Mouse (Mus musculus): ENCODE data around the gene Gopc. TPM values are rescaled to one million over a fixed set of nuclear protein-coding genes. Genes with fewer than 3 reads are reported as not detected.
A peak's percentile ranks its signal among the peaks of the same experiment; 100 is the strongest.
"Not testable (repeated sequence)": the region's sequence is repeated elsewhere in the genome, so short reads cannot be mapped to it uniquely, and the experiment has no call there.

Gene Gopc
- total RNA-seq, 2 experiments from 2014 or later = 51.7 TPM

DNA sequence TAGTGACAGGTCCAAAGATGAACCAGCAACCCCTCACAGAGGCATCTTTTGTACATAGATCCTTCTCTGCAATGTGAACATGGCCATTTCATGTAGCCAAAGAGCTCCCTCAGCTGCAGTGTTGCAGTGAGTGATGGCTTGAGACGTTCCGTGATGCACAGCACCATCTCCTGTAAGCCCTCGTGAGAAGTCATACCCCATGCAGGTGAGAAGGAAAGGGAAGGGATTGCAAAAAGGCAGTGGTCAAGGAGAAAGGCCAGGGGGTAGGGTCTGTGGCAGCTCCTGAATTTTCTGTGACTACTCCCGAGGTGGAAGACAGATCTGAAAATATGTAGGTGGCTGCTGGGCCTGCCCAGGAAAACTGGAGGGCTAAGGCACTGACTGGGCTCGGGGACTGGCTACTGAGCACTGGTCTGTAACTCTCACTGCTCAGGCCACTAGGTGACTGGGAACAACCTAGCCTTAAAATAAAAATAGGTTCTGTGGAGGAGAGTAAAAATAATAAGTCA, 7.1 kb upstream of the Gopc start, which contains the start of gene Nepn:
Gene Nepn (plus strand): TSS at position 51 of the 509 bp plus-strand sequence.
- no peak for DNase-seq (ENCODE audit: low spot score in 2 of 2)

- DNase-seq (ENCODE audit: low spot score in 2 of 2) = no peak
Observed at GRCm38 (mm10) chr10:52387192-52387591, 5.3 kb upstream of the Gopc start.

- peak; percentile 52 to 65 for DNase-seq (ENCODE audit: low spot score in 2 of 2)
Observed at GRCm38 (mm10) chr10:52384823-52385610, 3.1 kb upstream of the Gopc start.

GRCm38 (mm10) chr10:52383522-52383921, 1.6 kb upstream of the Gopc start:
- DNase-seq (ENCODE audit: low spot score in 2 of 2) = no peak

GRCm38 (mm10) chr10:52383022-52383421, 1.1 kb upstream of the Gopc start:
- DNase-seq (ENCODE audit: low spot score in 2 of 2) = no peak

GRCm38 (mm10) chr10:52381321-52381801, 563 bp downstream of the Gopc start:
- DNase-seq (ENCODE audit: low spot score in 2 of 2) = no peak

DNA sequence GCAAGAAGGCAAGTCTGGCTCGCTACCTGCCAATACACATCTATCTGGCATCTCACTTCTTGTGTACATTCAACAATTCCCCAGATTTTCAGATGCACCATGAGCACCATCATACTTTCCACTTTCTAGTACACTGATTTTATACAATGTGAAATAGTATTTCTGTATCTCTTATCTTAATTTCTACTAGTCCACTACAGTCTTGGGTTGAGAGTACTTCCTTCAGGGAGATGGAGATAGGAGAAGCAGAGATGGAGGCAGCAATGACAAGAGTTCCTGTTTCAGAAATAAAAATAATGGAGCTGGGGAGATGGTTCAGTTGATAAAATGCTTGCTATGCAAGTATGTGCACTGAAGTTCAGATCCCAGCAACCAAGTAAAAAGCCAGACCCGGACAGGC, 4.1 kb downstream of the Gopc start:
- DNase-seq (ENCODE audit: low spot score in 2 of 2) = no peak

GRCm38 (mm10) chr10:52376422-52376821, 5.5 kb downstream of the Gopc start:
- no peak for DNase-seq (ENCODE audit: low spot score in 2 of 2)

DNA sequence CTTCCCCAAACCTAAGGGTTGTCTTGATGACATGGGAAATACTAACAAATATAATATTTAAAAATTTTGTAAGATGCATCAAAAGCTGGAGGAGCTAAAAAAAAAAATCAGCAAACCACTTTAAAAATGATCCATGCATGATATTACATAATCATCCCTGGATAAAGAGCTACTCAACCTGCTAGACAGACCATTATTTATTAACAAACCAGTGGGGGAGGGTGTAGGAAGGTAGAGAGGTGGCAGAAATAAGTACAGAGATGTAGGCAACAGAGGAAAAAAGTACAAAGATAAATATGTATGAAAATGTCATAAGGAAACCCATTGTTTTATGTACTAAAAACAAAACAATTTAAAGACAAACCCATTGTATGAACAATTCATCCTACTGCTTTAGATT, 7.3 kb downstream of the Gopc start:
- no peak for DNase-seq (ENCODE audit: low spot score in 2 of 2)

GRCm38 (mm10) chr10:52373834-52374233, 8.1 kb downstream of the Gopc start:
- DNase-seq (ENCODE audit: low spot score in 2 of 2) = no peak

DNA sequence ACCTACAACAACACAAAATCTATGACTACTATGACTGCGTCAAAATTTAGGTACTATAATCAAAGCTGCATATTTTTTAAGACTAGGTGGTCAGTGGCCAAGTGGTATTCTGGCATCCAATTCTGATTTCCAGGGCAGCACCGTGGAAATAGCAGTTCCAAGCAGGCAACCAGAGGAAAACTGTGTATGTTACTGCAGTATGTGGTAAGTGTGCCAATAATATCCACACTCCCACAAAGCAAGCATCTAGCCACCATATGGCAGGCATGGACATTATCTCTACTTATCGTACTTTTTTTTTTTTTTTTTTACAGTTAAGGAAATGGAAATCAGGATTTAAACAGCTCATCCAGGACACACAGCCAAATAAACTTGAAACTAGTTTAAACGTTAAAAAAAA, 13.5 kb downstream of the Gopc start:
- DNase-seq (ENCODE audit: low spot score in 2 of 2) = no peak

GRCm38 (mm10) chr10:52360862-52361609, 20.9 kb downstream of the Gopc start:
- no peak for DNase-seq (ENCODE audit: low spot score in 2 of 2)

DNA sequence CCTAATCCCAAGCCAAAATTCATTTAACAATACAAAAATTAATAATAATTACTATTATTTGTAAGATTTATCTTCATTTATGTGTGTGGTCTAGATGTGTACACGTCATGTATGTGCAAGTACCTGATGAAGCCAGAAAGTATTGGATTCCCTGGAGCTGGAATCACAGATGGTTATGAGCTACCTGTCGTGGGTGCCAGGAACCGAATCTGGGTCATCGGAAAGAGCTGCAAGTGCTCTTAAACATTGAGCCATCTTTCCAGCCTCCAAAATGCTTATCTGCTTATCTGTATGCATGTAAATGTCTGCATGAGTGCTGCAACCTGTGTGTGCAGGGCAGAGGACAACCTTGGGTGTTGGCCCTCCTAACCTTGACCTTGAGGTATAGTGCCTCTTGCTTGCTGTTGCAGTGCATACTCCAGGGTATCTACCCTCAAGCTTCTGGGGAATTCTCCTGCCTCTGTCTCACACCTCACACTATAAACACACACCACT, 21.6 kb downstream of the Gopc start:
- no peak for DNase-seq (ENCODE audit: low spot score in 2 of 2)

- no peak for DNase-seq (ENCODE audit: low spot score in 2 of 2)
Observed at GRCm38 (mm10) chr10:52358467-52358866, 23.5 kb downstream of the Gopc start, which contains the start of gene Gm26741. Gm26741 (plus strand) TSS chr10:52358767.

DNA sequence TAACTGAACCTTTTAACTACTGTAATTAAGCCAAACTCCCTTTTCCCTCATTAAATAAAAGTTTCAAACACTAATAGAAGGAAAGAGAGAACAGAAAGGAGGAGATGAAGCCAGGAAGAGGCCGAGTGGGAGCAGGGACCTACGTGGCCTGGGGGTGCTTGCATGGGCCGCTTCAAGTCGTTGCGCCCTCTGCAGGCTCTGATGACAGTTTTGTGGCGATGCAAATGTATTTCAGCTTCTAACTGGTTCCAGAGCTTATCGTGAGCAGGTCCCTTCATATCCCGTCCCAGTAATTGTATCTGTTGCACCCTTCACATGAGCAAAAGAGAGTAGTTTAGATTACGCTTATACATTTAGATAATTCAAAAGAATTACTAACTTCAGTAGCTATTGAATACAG, 28.7 kb downstream of the Gopc start:
- no peak for DNase-seq (ENCODE audit: low spot score in 2 of 2)

DNA sequence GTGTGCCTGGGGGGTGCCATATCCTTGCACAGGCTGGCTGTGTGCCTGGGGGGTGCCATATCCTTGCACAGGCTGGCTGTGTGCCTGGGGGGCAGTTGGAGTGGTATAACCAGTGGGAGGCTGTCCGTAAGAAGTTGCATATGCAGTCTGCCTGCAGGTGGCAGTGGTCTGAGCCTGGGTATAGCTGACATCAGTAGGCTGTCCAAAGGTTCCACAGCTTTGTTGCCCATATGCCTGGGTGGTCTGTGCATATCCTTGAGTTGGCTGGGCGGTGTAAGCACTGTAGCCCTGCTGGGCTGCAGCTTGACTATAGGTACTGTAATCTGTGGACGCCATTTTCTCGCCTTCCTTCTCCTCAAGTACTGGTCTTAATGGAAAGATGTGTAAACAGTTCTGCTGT, 38.6 kb downstream of the Gopc start:
- DNase-seq (ENCODE audit: low spot score in 2 of 2) = not testable (repeated sequence)

GRCm38 (mm10) chr10:52331007-52331406, 50.9 kb downstream of the Gopc start:
- DNase-seq (ENCODE audit: low spot score in 2 of 2) = peak; percentile 49 to 62

DNA sequence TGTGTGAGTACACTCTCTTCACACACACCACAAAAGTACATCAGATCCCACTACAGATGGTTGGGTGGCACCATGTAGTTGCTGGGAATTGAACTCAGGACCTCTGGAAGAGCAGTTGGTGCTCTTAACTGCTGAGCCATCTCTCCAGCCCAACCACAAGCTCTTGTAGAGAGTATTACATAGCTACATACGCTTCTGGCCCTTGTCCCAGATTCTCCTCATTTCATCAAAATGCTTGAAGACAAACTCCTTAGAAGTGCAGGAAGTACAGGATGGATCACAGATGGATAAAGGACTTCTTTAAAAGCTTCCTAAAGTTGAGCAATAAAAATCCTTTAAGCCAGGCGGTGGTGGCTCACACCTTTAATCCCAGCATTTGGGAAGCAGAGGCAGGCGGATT, 60.0 kb downstream of the Gopc start:
- DNase-seq (ENCODE audit: low spot score in 2 of 2) = no peak

- DNase-seq (ENCODE audit: low spot score in 2 of 2) = no peak
Observed at GRCm38 (mm10) chr10:52319506-52320286, 62.2 kb downstream of the Gopc start.

DNA sequence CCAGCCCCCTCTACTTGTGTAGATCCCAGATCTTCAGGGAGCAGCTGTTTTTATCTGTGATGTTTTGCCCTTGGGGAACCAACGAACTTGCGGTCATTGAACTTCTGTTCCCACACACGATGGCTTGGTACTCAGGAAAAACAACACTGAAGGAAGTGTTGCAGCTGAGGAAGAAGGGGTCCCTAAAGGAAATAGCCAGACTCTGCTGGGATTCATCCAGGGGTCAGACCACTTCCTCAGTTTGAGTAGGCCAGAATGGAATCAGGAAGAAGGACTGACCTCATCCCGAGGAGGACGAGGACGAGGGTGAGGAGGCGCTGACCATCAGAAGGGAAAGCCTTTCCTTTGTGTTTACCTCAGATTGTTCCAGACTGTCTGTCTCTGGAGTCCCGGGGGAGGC, 72.7 kb downstream of the Gopc start:
- no peak for DNase-seq (ENCODE audit: low spot score in 2 of 2)

DNA sequence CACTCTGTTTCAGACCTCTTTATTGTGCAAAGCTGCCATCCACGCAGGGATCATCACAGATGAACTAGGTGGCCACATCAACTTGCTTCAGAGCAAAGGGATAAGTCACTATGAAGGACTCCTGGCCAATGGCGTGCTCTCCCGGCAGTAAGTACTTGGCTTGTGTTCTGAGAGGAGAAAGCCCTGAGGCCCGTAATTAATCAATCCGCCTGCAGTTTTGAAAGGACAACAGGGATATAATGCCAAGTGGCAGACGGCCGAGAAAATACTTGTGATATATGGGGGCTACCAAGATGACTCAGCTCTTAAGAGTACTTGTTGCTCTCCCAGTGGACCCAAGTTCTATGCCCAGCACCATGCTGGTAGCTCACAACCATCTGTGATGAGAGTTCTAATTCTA, 77.3 kb downstream of the Gopc start:
- DNase-seq (ENCODE audit: low spot score in 2 of 2) = no peak

Data from layer of hippocampus, postnatal 10 days (tissue).